Mouse (Mus musculus) embryonic facial prominence, embryonic 12.5 days (tissue): Measurements from ENCODE around the gene Mbl1. TPM values are rescaled to one million over a fixed set of nuclear protein-coding genes. Genes with fewer than 3 reads are reported as not detected.

ENCODE experiments used
- polyA plus RNA-seq: library from polyadenylated mRNA; unstranded; fragments of >200 nt; fragmentation: Nextera tagmentation; extraction: Ambion mirVana; gene quantifications from 2 replicates; pipeline ENCODE4 v1.2.1, GENCODE M21; 2016

The Mbl1 gene
- polyA plus RNA-seq, 1 experiment from 2014 or later, result not detected

Other genes with a start within 250 kb of the Mbl1 start
- gene Tspan14, start 184.7 kb upstream of the Mbl1 start, polyA plus RNA-seq, result 87.6 and 89.7 TPM in 2 replicates
- gene Fam213a, start 137.7 kb upstream of the Mbl1 start, polyA plus RNA-seq, result 57.1 and 57.7 TPM in 2 replicates
- 0.20 TPM in 1 of 2 replicates, not detected in the other for gene Dydc2, start 82.2 kb upstream of the Mbl1 start, polyA plus RNA-seq
- not detected in 2 replicates for gene Dydc1, start 78.5 kb upstream of the Mbl1 start, polyA plus RNA-seq
- gene Mat1a, start 46.4 kb upstream of the Mbl1 start, polyA plus RNA-seq, result not detected in 2 replicates
- gene Sftpa1, start 19.7 kb upstream of the Mbl1 start, polyA plus RNA-seq, result not detected in 2 replicates
- not detected in 2 replicates for gene Sftpd, start 33.7 kb downstream of the Mbl1 start, polyA plus RNA-seq
- 0.23 and 0.29 TPM in 2 replicates for gene Gm2832, start 127.3 kb downstream of the Mbl1 start, polyA plus RNA-seq
- gene Gm5798, start 197.2 kb downstream of the Mbl1 start, polyA plus RNA-seq, result not detected in 2 replicates
- not detected in 2 replicates for gene Gm7945, start 234.9 kb downstream of the Mbl1 start, polyA plus RNA-seq